Mouse (Mus musculus) ES-Bruce4 (cell line): ENCODE measurements around the gene Vmn2r96. TPM values are rescaled to one million over a fixed set of nuclear protein-coding genes. Genes with fewer than 3 reads are reported as not detected.
"Not testable (repeated sequence)": the region's sequence is repeated elsewhere in the genome, so short reads cannot be mapped to it uniquely, and the experiment has no call there.

Experiments used
- H3K27ac ChIP-seq: 2 replicates; pipeline ENCODE4 v1.5.1; 2012; ENCODE audit warnings: low read length, inconsistent platforms; ENCODE audit not compliant: insufficient read depth
- H3K27me3 ChIP-seq: 2 replicates; pipeline ENCODE4 v1.6.1; 2012; ENCODE audit warnings: mild to moderate bottlenecking, low read length, inconsistent platforms; ENCODE audit not compliant: control insufficient read depth, poor library complexity, insufficient read depth, severe bottlenecking
- H3K36me3 ChIP-seq: 2 replicates; pipeline ENCODE4 v1.6.1; 2012; ENCODE audit warnings: inconsistent platforms, mild to moderate bottlenecking, low read length, moderate library complexity; ENCODE audit not compliant: control insufficient read depth, poor library complexity, insufficient read depth, severe bottlenecking
- H3K4me1 ChIP-seq: one replicate; pipeline ENCODE4 v1.8.1; 2011; ENCODE audit warnings: low read length; ENCODE audit not compliant: control insufficient read depth, insufficient read depth
- H3K4me3 ChIP-seq: 2 replicates; pipeline ENCODE4 v1.5.1; 2011; ENCODE audit warnings: low read depth, mild to moderate bottlenecking, low read length
- H3K9ac ChIP-seq: 2 replicates; pipeline ENCODE4 v1.6.1; 2012; ENCODE audit warnings: low read depth, mild to moderate bottlenecking, inconsistent platforms; ENCODE audit not compliant: poor library complexity, severe bottlenecking
- H3K9me3 ChIP-seq: replicated peaks from 2 replicates; pipeline ENCODE4 v1.6.1; 2012; ENCODE audit warnings: mild to moderate bottlenecking, low read length, inconsistent platforms; ENCODE audit not compliant: control insufficient read depth, poor library complexity, insufficient read depth, severe bottlenecking
- CTCF ChIP-seq: IDR thresholded peaks from one replicate; pipeline ENCODE4 v1.8.1; 2011; ENCODE audit warnings: low read depth, low read length
- EP300 ChIP-seq: IDR thresholded peaks from 2 replicates; pipeline ENCODE4 v1.6.1; 2011; ENCODE audit warnings: low read depth, low read length; ENCODE audit not compliant: insufficient read depth
- POLR2A ChIP-seq: IDR thresholded peaks from one replicate; pipeline ENCODE4 v1.8.1; 2011; ENCODE audit warnings: low read length; ENCODE audit not compliant: insufficient read depth
- polyA plus RNA-seq: library from polyadenylated mRNA; stranded (reverse); fragments of >200 nt; gene quantifications from 2 replicates; pipeline ENCODE4 v1.2.4, GENCODE M21; 2011; ENCODE audit warnings: low read depth; ENCODE audit not compliant: missing spikeins, insufficient read depth, insufficient read length

The Vmn2r96 gene
- not detected in 2 replicates for polyA plus RNA-seq

- H3K4me1 ChIP-seq, H3K27ac ChIP-seq, H3K36me3 ChIP-seq, H3K9ac ChIP-seq, H3K4me3 ChIP-seq, H3K27me3 ChIP-seq: not testable (repeated sequence)
- H3K9me3 ChIP-seq, result peaks cover 17% of the 10 kb centered on the region
These were observed at the start of gene Vmn2r96 for GRCm38 (mm10) chr17:18572851-18573250. TSS of gene Vmn2r96 (plus strand) at chr17:18573151.

DNA sequence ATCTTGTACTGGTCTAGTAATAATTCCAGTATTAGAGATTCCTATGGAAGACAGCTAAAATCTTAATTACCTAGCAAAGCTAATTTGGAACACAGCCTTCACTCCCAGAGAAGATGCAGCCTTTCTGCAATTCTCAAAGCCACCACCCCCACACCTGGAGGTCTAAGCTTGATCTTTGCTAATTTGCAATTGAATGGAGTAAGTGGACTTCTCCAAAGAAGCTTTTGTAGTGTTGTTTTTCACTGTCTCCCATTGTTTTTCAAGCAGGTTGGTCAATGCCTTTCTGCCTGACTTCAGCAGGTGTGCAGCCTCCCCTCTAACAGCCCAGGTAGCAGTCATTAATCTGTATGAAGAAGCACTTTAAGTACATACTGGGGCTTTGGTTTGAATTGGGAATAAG lies 49.6 kb upstream of the Vmn2r96 start:
- peak overlapping the region; percentile 96 for H3K27ac ChIP-seq
- peaks cover 48% of the 10 kb centered on the region for H3K9me3 ChIP-seq
- no peak overlapping the region for H3K4me3 ChIP-seq
- no peak overlapping the region for H3K9ac ChIP-seq
- no peaks in the 10 kb centered on the region for H3K27me3 ChIP-seq
- H3K36me3 ChIP-seq, result no peaks in the 10 kb centered on the region
- TF ChIP-seq EP300, result 0 out of 2 replicates have a peak, but pooled peaks have one; percentile 41
- no peak for TF ChIP-seq POLR2A
- TF ChIP-seq CTCF, result no peak
- H3K4me1 ChIP-seq, result no peaks in the 10 kb centered on the region

DNA sequence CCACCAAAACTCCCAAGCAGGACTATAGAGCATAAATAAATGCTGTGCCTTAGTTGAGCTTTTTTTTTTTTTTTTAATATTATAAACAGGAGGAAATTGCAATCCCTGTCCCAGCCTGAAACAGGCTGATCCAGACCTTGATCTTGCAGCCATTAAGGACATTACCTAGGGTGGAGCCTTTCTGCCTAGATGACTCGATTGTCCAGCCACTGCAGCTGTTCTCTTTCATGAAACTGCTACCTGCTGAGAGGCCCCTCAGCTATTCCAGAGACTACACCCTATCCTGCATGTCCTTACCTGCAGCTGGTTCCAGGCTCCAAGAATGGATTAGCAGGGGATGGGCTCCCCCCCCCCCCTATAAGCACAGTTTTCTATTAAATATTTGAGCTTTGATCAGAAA lies 49.0 kb upstream of the Vmn2r96 start:
- H3K4me1 ChIP-seq, result no peaks in the 10 kb centered on the region
- H3K36me3 ChIP-seq, result no peaks in the 10 kb centered on the region
- H3K27me3 ChIP-seq, result no peaks in the 10 kb centered on the region
- TF ChIP-seq EP300 (0 out of 2 replicates have a peak, but pooled peaks have one; percentile 57), CTCF (no peak)
- H3K9me3 ChIP-seq, result peaks cover 46% of the 10 kb centered on the region
- no peak overlapping the region for H3K9ac ChIP-seq
- H3K27ac ChIP-seq, result peak overlapping the region; percentile 96
- no peak overlapping the region for H3K4me3 ChIP-seq

GRCm38 (mm10) chr17:18558212-18559158 lies 14.5 kb upstream of the Vmn2r96 start:
- H3K27me3 ChIP-seq, H3K4me1 ChIP-seq, H3K9ac ChIP-seq, H3K4me3 ChIP-seq, H3K36me3 ChIP-seq, H3K27ac ChIP-seq: not testable (repeated sequence)
- H3K9me3 ChIP-seq, result peaks cover 34% of the 10 kb centered on the region

DNA sequence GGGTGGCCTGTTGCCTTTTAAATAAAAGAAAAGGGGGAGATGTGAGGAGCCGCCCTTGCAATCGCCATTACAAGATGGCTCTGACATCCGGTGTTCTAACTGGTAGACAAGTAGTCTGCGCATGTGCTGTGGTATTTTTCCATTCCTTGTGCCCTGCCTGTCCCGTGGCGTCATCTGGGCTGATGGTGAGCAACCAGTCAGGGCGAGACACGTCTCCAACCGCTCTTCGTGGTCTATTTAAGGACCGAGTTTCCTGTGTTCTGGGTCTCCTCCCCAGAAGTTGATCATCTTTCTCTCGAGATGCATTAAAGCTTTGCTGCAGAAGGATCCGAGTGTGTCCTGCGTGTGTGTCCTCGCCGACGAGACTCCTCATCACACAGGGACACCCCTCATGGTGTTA lies 6.8 kb upstream of the Vmn2r96 start:
- not testable (repeated sequence) for H3K9ac ChIP-seq, H3K4me3 ChIP-seq, H3K27me3 ChIP-seq, H3K4me1 ChIP-seq, H3K27ac ChIP-seq, H3K36me3 ChIP-seq
- peaks cover 44% of the 10 kb centered on the region for H3K9me3 ChIP-seq

- not testable (repeated sequence) for H3K27ac ChIP-seq, H3K36me3 ChIP-seq, H3K9me3 ChIP-seq, H3K4me3 ChIP-seq, H3K27me3 ChIP-seq, H3K4me1 ChIP-seq, H3K9ac ChIP-seq
These were observed 42.2 kb downstream of the Vmn2r96 start for GRCm38 (mm10) chr17:18615151-18615550.
